Mouse (Mus musculus) urinary bladder, postnatal 10 days (tissue): Measurements from ENCODE around the gene Mpc2.

Source experiments
- DNase-seq: peaks from one replicate; pipeline ENCODE4 v3.0.0; 2022; ENCODE audit warnings: low spot score

The Mpc2 gene

GRCm38 (mm10) chr1:165460360-165460800, at the start of gene Mpc2, which contains the start of gene Dcaf6:
TSS of gene Mpc2 (plus strand) at chr1:165460637.
TSS of gene Dcaf6 (minus strand) at chr1:165460475.
- peak; percentile 100 for DNase-seq

- no peak for DNase-seq
Measured at GRCm38 (mm10) chr1:165421357-165421915, 39.0 kb upstream of the Mpc2 start.

- no peak for DNase-seq
Measured at GRCm38 (mm10) chr1:165426254-165426653, 34.2 kb upstream of the Mpc2 start.

GRCm38 (mm10) chr1:165432883-165433282, 27.6 kb upstream of the Mpc2 start:
- no peak for DNase-seq

GRCm38 (mm10) chr1:165438289-165439021, 22.0 kb upstream of the Mpc2 start:
- DNase-seq = no peak

GRCm38 (mm10) chr1:165440788-165441187, 19.6 kb upstream of the Mpc2 start:
- DNase-seq = no peak

GRCm38 (mm10) chr1:165441201-165441600, 19.2 kb upstream of the Mpc2 start:
- no peak for DNase-seq

- no peak for DNase-seq
Measured at GRCm38 (mm10) chr1:165441719-165442118, 18.7 kb upstream of the Mpc2 start.

GRCm38 (mm10) chr1:165459041-165459502, 1.4 kb upstream of the Mpc2 start:
- DNase-seq = no peak

- peak; percentile 14 for DNase-seq
Measured at GRCm38 (mm10) chr1:165459503-165460181, 795 bp upstream of the Mpc2 start.

GRCm38 (mm10) chr1:165460801-165461377, 452 bp downstream of the Mpc2 start:
- peak; percentile 95 for DNase-seq

GRCm38 (mm10) chr1:165461681-165462080, 1.2 kb downstream of the Mpc2 start:
- no peak for DNase-seq

GRCm38 (mm10) chr1:165462861-165463260, 2.4 kb downstream of the Mpc2 start:
- DNase-seq = no peak

- DNase-seq = no peak
Measured at GRCm38 (mm10) chr1:165464574-165464973, 4.1 kb downstream of the Mpc2 start.

- no peak for DNase-seq
Measured at GRCm38 (mm10) chr1:165468971-165469370, 8.5 kb downstream of the Mpc2 start.

- no peak for DNase-seq
Measured at GRCm38 (mm10) chr1:165469717-165470116, 9.3 kb downstream of the Mpc2 start.

- no peak for DNase-seq
Measured at GRCm38 (mm10) chr1:165471490-165471889, 11.1 kb downstream of the Mpc2 start.

GRCm38 (mm10) chr1:165484688-165485233, 24.3 kb downstream of the Mpc2 start, which contains the start of gene Adcy10:
TSS of gene Adcy10 (plus strand) at chr1:165485183.
- no peak for DNase-seq

GRCm38 (mm10) chr1:165486108-165486507, 25.7 kb downstream of the Mpc2 start:
- no peak for DNase-seq

GRCm38 (mm10) chr1:165489197-165489596, 28.8 kb downstream of the Mpc2 start:
- no peak for DNase-seq

- no peak for DNase-seq
Measured at GRCm38 (mm10) chr1:165498856-165499255, 38.4 kb downstream of the Mpc2 start.
